Mouse (Mus musculus) thymus, postnatal 36 days (tissue): ENCODE results near the gene Lin54.
A peak's percentile ranks its signal among the peaks of the same experiment; 100 is the strongest.
"Not testable (repeated sequence)": the region's sequence is repeated elsewhere in the genome, so short reads cannot be mapped to it uniquely, and the experiment has no call there.

ENCODE experiments used
- DNase-seq, 2 experiments: peaks; one replicate each; pipeline ENCODE4 v3.0.0; 2022; ENCODE audit warnings: mixed read lengths in 2 of 2

The Lin54 gene

GRCm38 (mm10) chr5:100487120-100487519 is 13.3 kb downstream of the Lin54 start:
- no peak for DNase-seq

- DNase-seq, result no peak
These were observed 16.9 kb downstream of the Lin54 start for GRCm38 (mm10) chr5:100483569-100483968.

- no peak for DNase-seq
These were observed 22.8 kb downstream of the Lin54 start for GRCm38 (mm10) chr5:100477604-100478003.

GRCm38 (mm10) chr5:100476328-100476727 is 24.1 kb downstream of the Lin54 start:
- DNase-seq, result peak in 1 of 2 experiments; percentile 10

GRCm38 (mm10) chr5:100467336-100467735 is 33.1 kb downstream of the Lin54 start:
- DNase-seq, result no peak

GRCm38 (mm10) chr5:100466624-100467023 is 33.8 kb downstream of the Lin54 start:
- DNase-seq, result no peak

- DNase-seq, result no peak
These were observed 38.1 kb downstream of the Lin54 start for GRCm38 (mm10) chr5:100462374-100462773.

- no peak for DNase-seq
These were observed 38.9 kb downstream of the Lin54 start for GRCm38 (mm10) chr5:100461526-100461925.

GRCm38 (mm10) chr5:100459468-100459867 is 41.0 kb downstream of the Lin54 start:
- DNase-seq, result no peak

GRCm38 (mm10) chr5:100451871-100452270 is 48.6 kb downstream of the Lin54 start:
- DNase-seq, result no peak

- no peak for DNase-seq
These were observed 61.6 kb downstream of the Lin54 start for GRCm38 (mm10) chr5:100438796-100439195.

GRCm38 (mm10) chr5:100437917-100438316 is 62.5 kb downstream of the Lin54 start:
- no peak for DNase-seq

GRCm38 (mm10) chr5:100437086-100437485 is 63.4 kb downstream of the Lin54 start:
- DNase-seq, result no peak

GRCm38 (mm10) chr5:100430966-100431365 is 69.5 kb downstream of the Lin54 start:
- DNase-seq, result no peak

GRCm38 (mm10) chr5:100430076-100430390 is 70.4 kb downstream of the Lin54 start:
- peak in 1 of 2 experiments; percentile 5 for DNase-seq

- peak; percentile 83 to 88 for DNase-seq
These were observed 70.9 kb downstream of the Lin54 start for GRCm38 (mm10) chr5:100429344-100430075.

- DNase-seq, result no peak
These were observed 71.6 kb downstream of the Lin54 start for GRCm38 (mm10) chr5:100428734-100429343.

GRCm38 (mm10) chr5:100428031-100428733 is 72.3 kb downstream of the Lin54 start:
- no peak for DNase-seq

GRCm38 (mm10) chr5:100427276-100427675 is 73.2 kb downstream of the Lin54 start:
- DNase-seq, result no peak

GRCm38 (mm10) chr5:100425823-100426222 is 74.6 kb downstream of the Lin54 start:
- not testable (repeated sequence) for DNase-seq

- no peak for DNase-seq
These were observed 76.2 kb downstream of the Lin54 start for GRCm38 (mm10) chr5:100424252-100424651.

GRCm38 (mm10) chr5:100423626-100424025 is 76.8 kb downstream of the Lin54 start:
- DNase-seq, result no peak

GRCm38 (mm10) chr5:100418861-100419260 is 81.6 kb downstream of the Lin54 start:
- DNase-seq, result no peak

- no peak for DNase-seq
These were observed 82.4 kb downstream of the Lin54 start for GRCm38 (mm10) chr5:100418077-100418476.
